Mouse (Mus musculus) myocyte (in vitro differentiated cells): ENCODE data around the gene Gm11127.
"Not testable (repeated sequence)": the region's sequence is repeated elsewhere in the genome, so short reads cannot be mapped to it uniquely, and the experiment has no call there.

Source experiments
- CEBPB ChIP-seq: IDR thresholded peaks from 2 replicates; pipeline ENCODE4 v1.6.1; 2011; ENCODE audit warnings: mild to moderate bottlenecking, moderate library complexity; ENCODE audit not compliant: poor library complexity, insufficient read depth, severe bottlenecking
- E2F4 ChIP-seq: IDR thresholded peaks from one replicate; pipeline ENCODE4 v1.6.1; 2011; ENCODE audit warnings: mild to moderate bottlenecking, control low read depth, moderate library complexity; ENCODE audit not compliant: insufficient read depth
- MAX ChIP-seq: IDR thresholded peaks from one replicate; pipeline ENCODE4 v1.6.1; 2011; ENCODE audit warnings: low read depth, mild to moderate bottlenecking, control low read depth
- MYOG ChIP-seq, 3 experiments: IDR thresholded peaks; one replicate each; pipeline ENCODE4 v1.6.1; 2011; ENCODE audit warnings: control low read depth in 2 of 3, low read depth in 2 of 3, mild to moderate bottlenecking in 2 of 3; ENCODE audit not compliant: insufficient read length in 2 of 3, control insufficient read depth in 1 of 3, insufficient read depth in 1 of 3
- POLR2A ChIP-seq: IDR thresholded peaks from one replicate; pipeline ENCODE4 v1.6.1; 2011; ENCODE audit warnings: low read depth, mild to moderate bottlenecking, control low read depth, moderate library complexity; ENCODE audit not compliant: insufficient read length
- POLR2AphosphoS2 ChIP-seq: IDR thresholded peaks from one replicate; pipeline ENCODE4 v1.6.1; 2011; ENCODE audit warnings: low read depth, control low read depth; ENCODE audit not compliant: insufficient read length
- SRF ChIP-seq: IDR thresholded peaks from one replicate; pipeline ENCODE4 v1.6.1; 2011; ENCODE audit warnings: low read depth; ENCODE audit not compliant: control insufficient read depth, insufficient read length
- TCF12 ChIP-seq: IDR thresholded peaks from one replicate; pipeline ENCODE4 v1.6.1; 2011; ENCODE audit warnings: mild to moderate bottlenecking, control low read depth; ENCODE audit not compliant: poor library complexity, insufficient read depth, severe bottlenecking
- TCF3 ChIP-seq: IDR thresholded peaks from one replicate; pipeline ENCODE4 v1.6.1; 2011; ENCODE audit warnings: low read depth, control low read depth; ENCODE audit not compliant: insufficient read length
- USF1 ChIP-seq: IDR thresholded peaks from one replicate; pipeline ENCODE4 v1.6.1; 2011; ENCODE audit warnings: low read depth, mild to moderate bottlenecking, control low read depth, moderate library complexity

GRCm38 (mm10) chr17:36042055-36042454 lies 16.1 kb downstream of the Gm11127 start:
- not testable (repeated sequence) for TF ChIP-seq POLR2A; TCF12; MAX; TCF3; CEBPB; USF1; E2F4; POLR2AphosphoS2; MYOG (IDR thresholded peaks at IDR 0.05; ENCODE audit: control insufficient read depth in 1 of 3, insufficient read depth in 1 of 3, insufficient read length in 2 of 3, low read depth in 2 of 3); SRF
